Mouse (Mus musculus) ES-Bruce4 (cell line): ENCODE results near the gene Cyp4a10.

Source experiments
- CTCF ChIP-seq: IDR thresholded peaks from one replicate; pipeline ENCODE4 v1.8.1; 2011; ENCODE audit warnings: low read depth, low read length
- EP300 ChIP-seq: IDR thresholded peaks from 2 replicates; pipeline ENCODE4 v1.6.1; 2011; ENCODE audit warnings: low read depth, low read length; ENCODE audit not compliant: insufficient read depth
- POLR2A ChIP-seq: IDR thresholded peaks from one replicate; pipeline ENCODE4 v1.8.1; 2011; ENCODE audit warnings: low read length; ENCODE audit not compliant: insufficient read depth

- TF ChIP-seq CTCF (no peak), POLR2A (no peak), EP300 (no peak)
These were observed 34.7 kb downstream of the Cyp4a10 start for GRCm38 (mm10) chr4:115552726-115553125.
